Mouse (Mus musculus) MEL-GATA-1-ER (cell line): ENCODE results near the gene 4930516K23Rik.

Experiments used
- DNase-seq: peaks from one replicate; pipeline ENCODE4 v3.0.0-alpha.2; 2012; ENCODE audit warnings: low read depth; ENCODE audit errors: extremely low read depth

Gene 4930516K23Rik

DNA sequence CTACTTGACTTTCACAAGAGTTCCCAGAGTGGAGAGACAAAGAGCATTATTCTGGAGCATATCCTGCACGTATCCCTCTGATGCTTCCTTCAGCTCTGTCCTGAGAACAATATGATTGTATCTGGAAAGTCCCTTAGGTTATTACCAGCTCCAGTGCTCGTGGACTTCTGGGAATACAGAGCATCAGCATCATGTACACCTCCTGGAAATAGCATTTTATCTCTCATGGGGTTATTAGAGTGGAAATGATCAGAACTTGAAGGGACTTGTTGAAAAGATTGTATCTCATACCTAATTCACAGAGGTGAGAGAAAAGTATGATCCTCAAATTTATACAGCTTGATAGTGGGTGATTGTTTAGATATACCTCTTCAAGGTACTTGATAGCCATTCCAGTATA lies at the start of gene 4930516K23Rik:
Gene 4930516K23Rik (minus strand): TSS at position 101 of the 400 bp plus-strand sequence.
- DNase-seq, result no peak

DNA sequence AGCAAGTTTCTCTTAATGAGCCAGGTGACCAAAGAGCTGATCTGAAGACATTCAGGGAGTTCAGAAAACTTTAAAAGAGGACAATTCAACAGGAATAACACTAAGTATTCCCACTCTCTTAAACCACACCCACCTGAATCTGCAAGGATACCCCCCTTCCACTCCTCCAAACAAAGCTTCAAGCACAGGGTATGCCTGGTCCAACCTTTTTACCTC lies 43.4 kb upstream of the 4930516K23Rik start, which contains the start of gene Olfr646:
Gene Olfr646 (plus strand): TSS at position 117 of the 216 bp plus-strand sequence.
- no peak for DNase-seq

DNA sequence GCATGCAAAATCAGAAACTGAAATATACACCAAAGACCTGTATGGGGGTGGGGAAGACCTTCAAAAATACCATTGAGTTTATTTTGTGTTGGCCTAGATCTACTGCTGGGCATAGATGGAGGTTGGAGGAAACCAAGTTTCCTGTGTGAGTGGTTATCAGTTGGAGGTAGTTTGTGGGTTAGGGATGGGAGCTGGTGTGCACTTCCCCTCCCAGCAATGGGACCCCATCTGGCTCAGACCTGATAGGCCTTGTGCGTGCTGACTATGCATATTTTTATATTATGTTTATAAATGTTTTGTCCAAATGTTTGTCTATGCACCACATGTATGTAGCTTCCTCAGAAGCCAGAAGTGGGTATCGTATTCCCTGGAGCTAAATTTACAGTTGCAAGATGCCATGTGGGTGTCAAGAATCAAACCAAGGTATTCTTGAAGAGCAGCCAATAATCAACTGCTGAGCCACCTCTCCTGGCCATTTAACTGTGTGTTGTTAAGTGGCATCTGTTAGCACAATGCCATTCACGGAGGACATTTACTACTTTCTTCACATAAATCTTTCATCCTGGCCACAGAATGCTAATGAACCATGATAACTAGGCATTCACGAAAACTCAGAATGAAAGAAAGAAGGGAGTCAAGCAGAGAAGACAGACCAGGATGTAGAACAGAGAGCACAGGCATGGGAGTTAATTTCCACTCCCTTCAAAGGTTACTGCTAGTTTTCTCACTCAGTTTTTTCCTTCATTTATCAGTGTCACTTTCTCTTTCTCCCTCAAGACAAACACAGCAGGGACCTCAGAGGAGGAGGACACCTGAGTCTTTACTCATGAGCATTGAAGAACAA lies 42.9 kb upstream of the 4930516K23Rik start:
- DNase-seq, result peak; percentile 81

DNA sequence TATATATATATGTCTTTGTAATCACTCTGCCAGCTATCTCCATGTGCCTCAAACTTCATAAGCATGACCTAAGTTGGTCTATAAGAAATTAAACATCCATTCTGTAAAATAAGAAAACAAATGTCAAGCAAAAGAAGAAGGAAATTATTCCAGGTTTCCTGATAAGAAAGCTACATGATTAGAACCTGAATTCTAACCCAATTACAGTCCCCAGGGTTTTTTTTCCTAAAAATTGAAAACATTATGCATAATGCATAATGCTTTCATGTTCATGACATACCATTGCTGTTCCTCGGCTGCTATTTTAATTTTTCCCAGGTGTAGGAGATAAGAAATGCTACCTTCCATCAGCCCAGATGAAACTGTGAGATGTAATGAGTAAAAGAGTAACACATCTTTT lies 24.1 kb upstream of the 4930516K23Rik start, which contains the start of gene Olfr645:
Gene Olfr645 (minus strand): TSS at position 101 of the 400 bp plus-strand sequence.
- DNase-seq, result no peak

DNA sequence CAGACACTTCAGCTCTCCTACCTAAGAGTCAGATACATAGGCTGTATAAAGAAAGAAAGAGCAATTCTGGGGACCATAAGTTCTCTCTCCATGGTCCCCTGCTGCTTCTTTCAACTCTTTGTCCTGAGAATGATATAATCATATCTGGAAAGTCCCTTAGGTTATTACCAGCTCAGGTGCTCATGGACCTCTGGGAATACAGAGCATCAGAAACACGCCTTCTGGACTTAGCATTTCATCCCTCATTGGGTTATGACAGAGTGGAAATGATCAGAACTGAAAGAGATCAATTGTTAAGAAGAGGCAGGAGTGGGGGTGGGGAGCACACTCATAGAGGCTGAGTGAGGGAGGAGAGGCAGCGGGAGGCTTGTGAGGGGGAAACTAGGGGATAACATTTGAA lies 10.5 kb upstream of the 4930516K23Rik start, which contains the start of gene Olfr644:
Gene Olfr644 (minus strand): TSS at position 101 of the 400 bp plus-strand sequence.
- no peak for DNase-seq

DNA sequence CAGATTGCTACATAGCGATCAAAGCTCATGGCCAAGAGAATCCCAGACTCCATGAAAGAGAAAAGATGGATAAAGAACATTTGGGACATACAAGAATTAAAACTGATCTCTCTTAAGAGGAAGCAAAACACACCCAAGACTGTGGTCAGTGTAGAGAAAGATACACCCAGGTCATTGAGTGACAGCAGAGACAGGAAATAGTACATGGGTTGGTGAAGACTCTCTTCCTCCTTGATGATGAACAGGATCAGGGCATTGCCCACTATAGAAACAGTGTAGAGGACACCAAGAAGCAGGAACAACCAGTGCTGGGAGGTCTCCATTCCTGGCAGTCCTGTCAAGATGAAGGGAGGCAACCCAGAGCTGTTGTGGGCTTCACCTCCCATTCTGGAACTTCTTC lies 2.0 kb downstream of the 4930516K23Rik start:
- DNase-seq, result no peak

DNA sequence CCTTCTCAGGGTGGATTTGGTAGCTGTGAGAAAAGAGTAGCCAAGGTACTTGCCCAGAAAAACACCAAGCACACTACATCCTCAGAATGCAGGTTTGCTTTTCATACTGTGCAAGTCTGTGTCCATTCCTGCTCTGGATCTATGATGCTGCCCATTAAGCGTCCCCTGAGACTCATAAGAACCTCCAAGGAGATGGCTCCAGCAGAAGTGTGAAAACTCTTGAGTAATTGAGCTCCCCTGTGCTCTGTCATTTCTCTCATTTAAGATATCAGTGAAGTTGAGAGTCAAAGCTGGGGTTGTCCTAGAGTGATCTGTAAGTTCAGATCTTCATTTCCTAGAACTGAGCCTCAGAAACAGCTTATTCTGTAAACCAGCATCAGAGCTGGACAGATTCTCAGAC lies 8.7 kb downstream of the 4930516K23Rik start, which contains the start of gene Olfr642:
Gene Olfr642 (minus strand): TSS at position 101 of the 400 bp plus-strand sequence.
- DNase-seq, result no peak

DNA sequence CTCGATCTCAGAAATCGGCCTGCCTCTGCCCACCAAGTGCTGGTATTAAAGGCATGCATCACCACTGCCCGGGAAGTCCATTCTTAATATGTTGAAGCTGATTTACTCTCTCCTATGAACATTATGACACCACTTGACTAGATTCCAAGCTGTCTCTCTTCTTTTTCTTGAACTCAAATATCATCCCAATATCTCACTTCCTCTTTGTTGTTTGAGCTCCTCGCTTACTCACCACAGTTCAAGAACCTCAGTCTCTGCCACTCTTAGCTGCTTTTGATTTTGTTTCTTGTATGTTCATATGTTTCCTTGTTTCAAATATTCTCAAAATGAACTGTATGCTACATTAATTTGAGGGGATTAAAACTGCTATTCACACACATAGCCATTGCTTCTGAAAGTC lies 10.5 kb downstream of the 4930516K23Rik start:
- no peak for DNase-seq

DNA sequence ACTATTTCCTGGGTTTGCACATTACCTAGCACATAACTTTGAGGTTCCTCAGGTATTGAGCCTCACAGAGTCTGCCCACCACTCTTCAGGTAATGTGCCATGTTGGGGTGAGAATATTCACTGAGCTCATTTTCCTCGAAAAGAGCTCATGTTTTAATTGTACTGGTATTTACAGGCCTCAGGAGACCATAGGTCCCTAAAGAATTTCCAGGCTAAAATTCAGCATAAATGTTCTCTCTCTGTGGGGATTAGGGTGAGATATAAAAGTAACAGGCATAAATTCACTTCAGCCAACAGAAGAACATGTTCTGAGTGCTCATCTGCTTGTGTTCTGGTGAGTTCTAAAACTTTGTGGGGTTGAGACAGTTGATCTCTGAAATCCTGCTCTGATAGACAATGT lies 26.1 kb downstream of the 4930516K23Rik start, which contains the start of gene Olfr641:
Gene Olfr641 (plus strand): TSS at position 301 of the 400 bp plus-strand sequence.
- no peak for DNase-seq

DNA sequence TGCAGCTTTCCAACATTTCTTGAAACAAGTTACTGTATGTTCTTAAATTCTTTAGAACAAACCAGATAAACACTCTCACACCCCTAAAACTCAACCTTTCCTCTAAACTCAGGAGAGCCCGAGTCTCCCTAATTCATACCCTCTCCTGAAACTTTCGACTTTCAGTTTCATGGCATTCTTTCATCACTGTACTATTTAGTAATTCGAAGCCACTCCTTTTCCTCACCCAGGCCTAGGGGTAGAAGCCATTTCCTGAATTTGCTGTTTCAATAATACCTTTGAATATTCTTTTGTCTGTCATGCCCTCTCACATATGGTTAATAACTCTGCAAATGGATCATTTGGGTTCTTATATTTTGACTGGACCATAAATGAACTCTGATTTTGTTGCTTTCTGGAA lies 34.3 kb downstream of the 4930516K23Rik start:
- DNase-seq, result no peak

DNA sequence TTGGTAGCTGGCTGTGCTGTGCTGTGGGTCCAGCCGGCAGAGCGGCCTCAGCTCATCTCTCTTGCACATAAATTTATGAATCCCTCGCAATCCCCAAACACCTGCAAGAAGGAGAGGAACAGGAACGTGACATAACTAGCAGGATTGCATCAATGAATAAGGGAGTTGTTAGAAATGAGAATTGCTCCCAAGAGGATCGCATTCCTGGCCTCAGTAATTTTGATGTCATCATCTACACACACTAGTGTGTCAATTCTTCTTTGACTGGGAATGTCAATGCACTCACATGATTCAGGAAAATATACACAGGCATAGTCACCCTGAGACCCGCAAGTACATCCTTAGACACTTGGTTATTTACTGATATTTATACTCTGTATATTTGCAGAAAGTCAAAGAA lies 35.8 kb downstream of the 4930516K23Rik start, which contains the start of gene Olfr640:
Gene Olfr640 (minus strand): TSS at position 101 of the 400 bp plus-strand sequence.
- DNase-seq, result no peak

DNA sequence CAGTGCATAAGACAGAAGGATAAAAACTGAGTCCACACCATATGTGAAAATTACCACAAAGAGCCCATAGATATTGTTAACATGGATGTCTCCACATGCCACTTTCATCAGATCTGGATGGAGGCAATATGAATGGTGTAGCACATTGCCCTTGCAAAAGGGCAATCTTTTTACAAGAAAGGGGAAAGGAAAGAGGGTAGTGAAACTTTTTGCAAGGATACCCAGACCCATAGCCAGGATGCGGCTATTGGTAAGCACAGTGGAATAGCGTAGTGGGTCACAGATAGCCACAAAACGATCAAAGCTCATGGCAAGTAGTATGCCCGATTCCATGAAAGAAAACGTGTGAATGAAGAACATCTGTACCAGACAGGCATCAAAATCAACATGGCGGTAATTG lies 39.6 kb downstream of the 4930516K23Rik start:
- no peak for DNase-seq

DNA sequence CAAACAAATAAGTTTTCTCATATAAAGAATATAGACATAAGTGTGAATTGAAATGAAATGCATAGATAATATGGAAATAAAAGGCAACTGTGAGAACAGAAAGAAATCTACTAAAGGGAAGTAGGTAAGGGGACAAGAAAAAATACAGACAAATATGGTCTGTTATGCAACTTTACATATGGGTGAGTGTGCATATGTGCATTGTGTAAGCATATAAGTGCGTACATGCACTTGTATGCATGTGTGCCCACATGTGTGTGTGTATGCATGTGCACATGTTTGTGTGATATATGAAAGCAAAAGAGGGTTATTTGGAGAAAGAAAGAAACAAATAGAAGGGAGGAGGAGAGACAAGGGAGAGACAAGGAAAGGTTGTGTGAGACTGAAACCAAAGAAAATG lies 42.3 kb downstream of the 4930516K23Rik start:
- no peak for DNase-seq

DNA sequence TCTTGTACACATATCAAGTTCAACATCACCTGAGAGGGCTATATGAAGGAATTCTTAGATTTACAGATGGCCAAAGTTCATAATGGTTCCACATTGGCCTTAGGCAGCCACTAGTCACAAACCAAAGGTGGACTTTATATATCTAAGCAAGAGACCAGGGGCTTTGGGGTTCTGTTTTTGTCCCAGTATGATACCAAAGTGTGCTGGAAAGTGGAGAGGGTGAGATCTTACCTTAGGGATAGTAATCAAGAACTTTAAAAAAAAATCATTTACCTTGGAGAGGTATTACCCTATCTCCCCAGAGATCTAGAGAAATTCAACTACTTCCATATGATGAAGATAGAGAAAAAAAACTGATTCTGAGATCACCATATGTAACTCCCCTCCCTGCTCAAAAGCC lies 44.0 kb downstream of the 4930516K23Rik start, which contains the start of gene Olfr639:
Gene Olfr639 (minus strand): TSS at position 101 of the 400 bp plus-strand sequence.
- no peak for DNase-seq
